Mouse (Mus musculus) natural killer cell, adult 2 months (primary cell): Measurements from ENCODE around the gene Plekhg3.

Experiments
- DNase-seq, 2 experiments: peaks; one replicate each; pipeline ENCODE4 v3.0.0; 2022; ENCODE audit warnings: low spot score in 2 of 2

Gene Plekhg3

DNA sequence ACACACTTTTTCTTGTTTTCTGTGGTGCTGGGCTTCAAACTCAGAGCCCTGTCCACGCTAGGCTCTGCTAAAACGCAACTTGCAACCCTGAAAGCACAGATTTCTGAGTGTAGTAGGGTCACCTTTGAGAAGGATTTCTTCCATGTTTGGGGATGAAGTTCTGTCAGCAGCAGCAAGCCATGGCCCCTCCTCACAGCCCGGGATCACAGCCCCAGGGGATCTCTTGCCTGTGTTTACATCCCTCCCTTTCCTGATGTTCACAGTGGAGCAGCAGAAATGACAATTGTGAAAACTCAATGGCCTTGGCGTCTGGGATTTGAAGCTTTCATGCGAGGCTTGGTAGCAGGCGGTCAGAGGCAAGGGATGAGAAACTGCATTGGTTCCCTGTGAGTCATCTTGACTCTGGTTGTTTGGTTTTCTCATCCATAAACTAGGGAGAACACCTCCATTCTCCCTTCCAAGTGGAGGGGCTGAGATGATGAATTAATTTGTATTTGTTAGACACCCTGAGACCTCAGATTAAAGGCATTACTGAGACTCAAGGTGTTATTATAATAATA lies at the start of gene Plekhg3:
Plekhg3 (plus strand) TSS at position 312 of the 560 bp plus-strand sequence.
- DNase-seq: no peak

DNA sequence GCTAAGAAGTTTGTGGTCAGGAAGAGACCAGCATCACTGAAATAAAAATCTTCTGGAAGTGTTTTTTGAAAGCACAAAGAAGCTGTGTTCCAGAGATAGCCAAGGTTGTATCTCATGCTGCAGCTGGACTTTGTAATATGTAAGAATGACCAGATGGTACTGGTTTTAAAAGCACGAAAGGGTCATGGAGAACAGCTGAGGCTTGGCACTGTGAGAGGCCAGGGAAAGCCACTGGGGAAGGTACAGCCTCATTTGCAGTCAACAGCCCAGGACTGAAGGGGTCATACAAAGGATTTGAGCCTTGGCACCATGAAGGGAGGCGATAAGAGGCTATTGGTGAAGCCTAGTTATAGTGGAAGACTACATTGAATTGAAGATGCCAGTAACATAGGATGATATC lies 48.2 kb upstream of the Plekhg3 start:
- DNase-seq: no peak

DNA sequence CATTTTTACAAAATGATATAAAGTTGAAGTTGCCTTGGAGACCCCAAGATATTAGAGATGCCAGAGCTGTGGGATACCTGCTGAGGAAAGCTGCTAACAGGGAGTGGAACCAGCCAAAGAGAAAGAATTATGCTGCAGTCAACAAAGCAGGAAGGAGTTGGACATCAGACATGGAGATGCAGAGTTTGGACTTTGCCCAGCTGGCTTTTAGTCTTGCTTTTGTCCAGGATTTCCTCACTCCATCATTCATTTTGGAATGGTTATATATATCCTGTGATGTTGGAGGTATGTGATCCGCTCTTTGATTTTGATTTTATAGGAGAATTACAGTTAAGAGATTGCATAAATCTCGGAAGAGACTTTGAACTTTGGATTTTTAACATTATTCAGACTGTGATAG lies 47.7 kb upstream of the Plekhg3 start:
- DNase-seq: no peak

DNA sequence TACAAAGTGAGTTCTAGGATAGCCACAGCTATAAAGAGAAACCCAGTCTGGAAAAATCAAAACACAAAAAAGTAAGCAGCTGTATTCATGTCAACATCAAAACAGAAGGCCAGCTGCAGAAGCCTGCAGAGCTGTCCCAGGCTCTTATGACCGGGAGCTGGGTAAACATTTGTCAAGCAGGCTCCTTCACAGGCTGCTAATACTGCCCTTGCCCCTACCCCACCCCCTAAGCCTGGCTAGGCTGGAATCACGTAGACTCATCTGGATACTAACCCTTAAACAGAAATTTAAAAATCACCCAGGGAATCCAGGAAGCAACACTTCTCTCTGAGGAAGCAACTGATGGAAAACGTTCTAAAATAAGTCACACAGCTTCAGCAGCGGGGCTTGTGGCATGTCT lies 45.8 kb upstream of the Plekhg3 start:
- no peak for DNase-seq

DNA sequence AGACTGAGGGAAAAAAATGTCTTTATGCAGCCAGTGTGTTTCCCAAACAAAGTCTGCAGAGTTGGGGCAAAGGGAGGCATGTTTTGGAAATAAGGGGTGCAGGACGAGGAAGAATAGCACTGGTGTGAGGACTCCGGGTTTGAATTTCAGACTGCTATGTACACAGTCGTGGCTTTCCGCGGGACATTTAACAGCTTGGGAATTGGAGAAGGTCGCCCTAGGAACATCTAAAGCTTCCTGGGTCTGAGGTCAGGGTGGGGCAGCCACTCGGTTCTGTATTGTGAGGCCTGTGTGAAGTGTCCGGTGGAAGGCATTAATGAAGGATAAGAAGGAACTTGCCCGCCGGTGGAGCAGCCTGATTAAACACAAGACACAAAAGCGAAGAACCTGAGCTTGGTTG lies 45.3 kb upstream of the Plekhg3 start:
- DNase-seq: no peak

DNA sequence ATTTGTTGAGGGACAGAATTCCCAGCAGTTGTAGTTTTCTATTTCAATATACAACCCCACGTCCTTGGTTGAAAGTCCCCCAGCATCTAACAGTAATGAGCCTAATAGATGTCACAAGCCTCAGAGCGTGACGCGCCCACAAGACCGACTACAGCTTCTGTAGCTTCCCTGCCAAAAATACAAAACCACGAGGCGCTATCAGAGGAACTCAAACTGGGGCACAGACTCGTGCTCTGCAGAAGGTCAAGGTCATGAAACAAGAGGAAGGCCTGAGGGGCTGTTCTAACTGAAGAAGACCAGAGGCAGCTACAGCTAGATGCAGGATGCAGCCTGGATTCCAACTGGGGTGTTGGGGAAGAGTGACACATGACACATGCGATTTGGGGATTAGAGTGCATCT lies 43.7 kb upstream of the Plekhg3 start:
- no peak for DNase-seq

DNA sequence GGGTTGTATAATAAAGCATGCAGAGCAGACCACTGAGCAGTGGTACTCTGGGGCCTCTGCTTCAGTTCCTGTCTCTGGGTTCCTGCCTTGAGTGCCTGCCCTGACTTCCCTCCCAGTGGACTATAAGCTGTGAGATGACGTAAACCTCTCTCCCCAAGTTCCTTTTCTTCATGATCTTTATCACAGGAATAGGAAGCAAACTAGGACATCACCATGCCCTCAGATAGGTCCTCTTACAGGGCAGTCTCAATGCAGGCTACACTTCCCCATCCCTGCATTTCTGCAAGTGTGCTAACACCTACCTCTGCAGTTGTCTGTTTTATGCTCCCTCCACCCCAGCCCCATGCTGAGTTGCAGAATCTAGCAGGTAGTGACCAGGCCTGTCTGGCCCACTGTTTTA lies 39.9 kb upstream of the Plekhg3 start:
- DNase-seq: no peak

DNA sequence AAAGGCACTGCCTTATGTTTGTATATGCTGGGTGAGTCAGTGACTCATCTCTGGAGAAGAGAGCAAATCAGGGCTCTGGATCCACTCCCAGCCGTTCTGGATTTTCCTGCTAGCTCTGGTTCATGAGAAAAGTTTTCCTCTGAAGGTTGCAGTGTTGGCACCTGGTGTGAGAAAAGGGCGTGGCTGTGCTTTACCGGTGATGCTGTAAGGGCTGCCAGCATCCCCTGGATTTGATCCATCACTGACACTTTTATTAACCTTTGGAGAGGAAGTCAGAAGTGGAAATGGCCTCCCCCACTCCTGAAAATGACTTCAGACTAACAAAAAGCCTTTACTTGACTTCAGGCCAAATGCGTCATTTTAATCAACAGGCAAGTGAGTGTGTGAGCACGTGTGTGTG lies 37.2 kb upstream of the Plekhg3 start:
- no peak for DNase-seq

DNA sequence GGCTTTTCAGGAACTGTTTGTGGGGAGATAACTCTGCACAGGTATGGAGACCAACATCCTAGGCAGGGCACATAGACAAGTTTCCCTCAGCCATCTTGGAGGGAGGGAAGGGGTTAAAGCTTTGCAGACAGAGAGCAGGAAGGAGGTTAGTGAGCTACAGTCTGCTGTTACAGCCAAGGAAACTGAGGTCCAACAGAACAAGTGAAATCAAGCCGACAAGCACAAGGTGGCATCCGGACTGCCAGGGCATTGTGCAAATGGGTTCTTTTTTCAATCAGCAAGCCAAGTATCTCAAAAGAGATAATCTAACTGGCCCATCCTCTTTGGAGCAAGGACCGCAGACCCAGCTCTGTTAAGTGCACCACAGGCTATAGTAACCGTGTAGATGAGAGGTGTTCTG lies 35.3 kb upstream of the Plekhg3 start:
- no peak for DNase-seq

DNA sequence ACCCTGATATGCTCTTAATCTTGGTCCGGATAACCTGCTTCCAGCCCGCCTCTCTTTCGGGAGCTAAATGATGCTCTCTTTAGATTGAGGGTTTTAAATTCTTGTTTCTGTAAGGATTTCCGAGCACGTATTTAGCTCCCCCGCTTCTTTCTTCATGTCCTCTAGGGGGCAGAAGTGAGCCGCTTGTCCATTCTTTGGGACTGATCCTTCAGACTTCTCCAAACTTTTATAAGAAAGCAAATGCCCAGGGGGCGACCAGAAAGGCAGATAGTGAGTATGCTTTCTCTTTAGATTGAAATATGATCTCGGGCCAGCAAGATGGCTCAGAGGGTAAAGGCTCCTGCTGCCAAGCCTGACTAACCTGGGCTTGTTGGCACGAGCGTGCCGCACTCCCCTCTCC lies 34.4 kb upstream of the Plekhg3 start:
- DNase-seq: peak; percentile 19 to 59

DNA sequence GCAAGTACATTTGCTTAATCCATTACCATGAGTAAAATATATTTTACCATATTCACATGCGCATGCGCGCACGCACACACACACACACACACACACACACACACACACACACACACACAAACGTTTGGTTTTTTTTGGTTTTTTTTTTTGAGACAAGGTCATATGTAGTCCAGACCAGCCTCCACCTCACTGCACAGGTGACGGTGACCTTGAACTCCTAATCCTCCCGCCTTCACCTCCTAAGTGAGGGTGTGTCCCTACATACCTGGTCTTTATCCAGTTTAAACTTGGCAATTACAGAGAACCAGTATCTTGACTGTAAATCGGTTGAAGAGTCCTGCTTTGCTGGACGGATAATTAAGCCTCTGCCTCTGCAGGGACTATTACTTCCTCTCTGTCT lies 31.4 kb upstream of the Plekhg3 start:
- DNase-seq: no peak

DNA sequence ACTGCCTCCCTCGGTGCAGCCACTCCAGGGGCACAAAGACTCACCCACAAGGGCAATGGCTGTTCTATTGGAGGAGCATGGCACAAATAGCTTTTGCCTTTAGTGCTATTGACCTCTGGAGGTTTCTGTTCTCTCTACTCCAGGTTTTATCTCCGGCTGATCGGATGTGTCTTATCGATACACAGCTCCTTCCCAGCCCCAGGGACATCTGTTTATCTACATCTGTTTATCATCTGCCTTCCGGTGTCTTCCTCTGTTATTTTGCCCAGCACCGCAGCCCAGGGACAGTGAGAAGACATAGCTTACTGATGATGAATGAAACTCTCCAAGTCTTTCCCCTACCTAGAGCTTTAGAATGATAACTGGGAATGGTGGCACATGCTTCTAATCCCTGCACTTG lies 30.6 kb upstream of the Plekhg3 start:
- DNase-seq: no peak

DNA sequence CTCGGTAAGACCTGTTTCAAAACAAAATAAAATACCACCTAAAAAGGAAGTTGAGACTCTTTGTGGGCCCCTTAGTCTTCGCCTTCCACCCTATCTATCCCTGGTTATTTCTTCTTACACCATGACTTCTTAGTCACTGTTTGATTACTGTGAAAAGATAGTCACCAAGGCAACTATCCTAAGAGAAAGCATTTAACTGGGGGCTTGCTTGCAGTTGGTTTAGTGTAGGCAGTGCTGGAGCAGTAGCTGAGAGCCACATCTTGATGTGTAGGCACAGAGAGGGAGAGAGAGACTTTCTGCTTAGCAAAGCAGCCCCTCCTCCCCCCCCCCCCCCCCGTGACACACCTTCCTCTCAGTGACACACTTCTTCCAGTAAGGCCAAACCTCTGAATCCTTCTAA lies 29.8 kb upstream of the Plekhg3 start:
- no peak for DNase-seq

DNA sequence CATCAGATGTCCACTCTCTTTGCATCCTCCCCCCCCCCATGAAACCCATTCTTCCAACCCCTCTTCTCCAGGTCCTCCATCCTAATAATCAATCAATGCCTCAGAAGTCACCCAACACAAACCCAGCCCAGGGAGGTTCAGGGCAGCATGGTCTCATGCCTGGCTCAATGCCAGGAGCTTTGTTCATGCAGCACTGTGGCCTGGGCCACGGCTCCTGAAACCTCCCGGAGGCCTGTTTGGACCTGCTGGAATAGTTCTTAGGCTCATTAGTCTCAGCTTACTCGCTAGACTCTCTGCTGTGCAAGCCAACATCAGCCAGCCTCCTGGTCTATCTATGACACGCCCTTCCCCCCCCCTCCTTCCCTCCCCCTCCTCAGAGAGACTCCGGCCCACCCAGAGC lies 27.7 kb upstream of the Plekhg3 start:
- DNase-seq: no peak

DNA sequence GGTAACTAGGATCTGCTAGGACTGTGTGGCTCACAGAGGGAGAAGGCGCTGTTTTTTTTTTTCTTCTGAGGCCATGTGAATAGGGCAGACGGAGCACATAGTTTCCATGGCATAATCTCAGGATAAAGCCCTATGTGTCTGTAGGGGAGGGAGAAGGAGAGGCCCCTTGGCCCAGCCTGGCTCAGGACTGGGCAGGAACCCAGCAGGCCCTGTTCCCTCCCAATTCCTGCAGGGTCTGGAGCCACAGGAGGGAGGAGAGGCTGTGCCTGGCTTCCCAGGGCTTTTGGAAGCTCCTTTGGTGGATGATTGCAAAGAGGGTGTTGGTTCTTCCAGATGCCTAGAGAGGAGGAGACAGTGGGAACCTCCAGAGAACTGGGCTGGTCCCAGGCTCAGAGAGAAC lies 24.2 kb upstream of the Plekhg3 start:
- DNase-seq: no peak

DNA sequence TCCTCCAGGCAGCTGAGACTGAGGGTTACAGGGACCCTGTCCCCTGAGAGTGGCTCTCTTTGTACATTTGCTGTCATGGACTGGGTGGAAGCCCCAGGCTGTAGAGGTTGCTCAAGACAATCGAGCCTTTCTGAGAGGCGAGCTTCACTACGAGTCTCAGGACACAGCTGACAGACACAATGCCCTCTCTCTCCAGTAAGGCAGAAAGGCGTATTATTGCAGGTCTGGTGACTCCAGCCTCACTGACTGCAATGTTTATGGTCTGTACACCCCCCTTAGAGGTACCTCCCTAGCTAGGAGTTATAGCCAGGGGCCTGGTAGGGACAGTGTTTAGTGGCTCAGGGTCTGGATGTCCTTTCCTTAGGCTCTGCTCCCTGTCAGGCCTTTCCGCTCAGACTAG lies 22.9 kb upstream of the Plekhg3 start:
- no peak for DNase-seq

DNA sequence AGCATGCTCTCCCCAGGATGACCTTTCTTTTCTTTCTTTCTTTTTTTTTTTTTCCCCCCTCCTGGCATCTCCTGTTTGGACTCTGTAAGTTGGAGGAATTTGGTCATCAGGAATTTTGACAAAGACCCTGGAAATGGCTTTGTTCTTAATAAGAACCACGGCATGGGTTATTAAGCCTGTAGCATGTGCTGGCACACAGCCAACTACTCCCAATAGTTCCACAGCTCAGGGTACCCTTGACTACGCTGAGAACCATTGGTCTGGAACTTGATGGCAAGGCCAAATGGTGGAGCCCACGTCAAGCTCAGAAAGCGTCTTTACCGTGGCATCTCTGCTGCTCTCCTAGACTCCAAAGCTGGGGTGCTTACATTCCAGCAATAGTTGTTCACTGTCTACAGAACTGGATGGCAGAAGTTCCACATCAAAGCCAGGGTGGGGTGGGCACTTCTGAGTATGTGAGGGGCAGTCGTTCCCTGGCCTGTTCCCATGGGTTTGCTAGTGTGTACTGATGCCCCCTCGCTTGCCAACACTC lies 21.7 kb upstream of the Plekhg3 start:
- no peak for DNase-seq

DNA sequence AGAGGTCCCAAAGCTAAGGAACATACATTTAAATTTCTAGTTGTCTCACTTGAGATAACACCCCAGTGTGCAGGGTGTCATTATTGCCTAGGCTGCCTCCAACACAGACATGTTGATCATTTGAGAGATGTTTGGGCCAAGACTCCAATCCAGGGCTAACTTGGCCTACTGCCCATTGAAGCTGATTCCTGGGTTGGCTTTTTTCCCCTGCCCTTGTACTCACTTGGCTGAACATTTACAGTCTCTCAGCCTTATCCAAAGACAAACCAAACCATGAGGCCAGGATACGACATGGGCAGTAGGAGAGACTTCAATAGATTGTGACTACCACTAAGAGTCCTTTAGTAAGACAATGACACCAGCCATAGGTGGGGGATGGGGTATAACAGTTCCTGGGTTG lies 18.0 kb upstream of the Plekhg3 start:
- DNase-seq: no peak

DNA sequence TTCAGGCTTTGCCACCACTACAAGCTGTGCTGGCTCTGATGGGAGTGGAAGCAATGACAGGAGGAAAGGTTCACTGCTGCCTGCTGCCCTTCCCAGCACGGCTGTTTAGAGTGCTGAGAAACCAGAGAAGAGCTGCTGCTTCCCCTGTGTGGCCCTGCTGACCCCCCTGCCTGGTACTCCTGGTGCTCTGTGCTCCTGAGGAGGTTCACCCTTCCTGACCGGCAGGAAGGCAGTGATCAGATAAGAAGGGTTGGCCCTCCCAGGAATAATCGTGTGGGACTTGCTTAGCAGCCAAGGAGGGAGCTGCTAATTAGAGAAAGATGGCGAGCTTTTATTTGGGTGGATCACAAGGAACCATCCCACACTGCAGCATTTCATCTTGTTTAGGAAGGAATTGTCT lies 15.8 kb upstream of the Plekhg3 start:
- DNase-seq: no peak

DNA sequence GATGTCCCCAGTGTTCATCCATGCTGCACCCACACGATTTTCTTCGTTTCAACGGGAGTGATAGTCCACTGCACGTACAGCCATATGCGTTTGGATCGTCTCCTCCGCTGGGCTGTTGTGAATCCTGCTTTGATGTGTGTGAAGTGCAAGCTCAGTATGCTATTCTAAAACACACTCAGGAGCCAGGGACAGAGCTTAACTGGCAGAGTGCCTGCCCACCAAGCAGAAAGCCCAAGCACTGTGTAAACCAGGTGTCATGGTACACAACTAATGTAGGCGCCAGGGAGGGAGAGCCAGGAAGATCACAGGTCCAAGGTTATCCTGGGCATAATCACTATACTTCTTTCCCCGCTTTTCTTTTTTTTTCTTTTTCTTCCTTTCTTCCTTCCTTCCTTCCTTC lies 12.7 kb upstream of the Plekhg3 start:
- DNase-seq: no peak

DNA sequence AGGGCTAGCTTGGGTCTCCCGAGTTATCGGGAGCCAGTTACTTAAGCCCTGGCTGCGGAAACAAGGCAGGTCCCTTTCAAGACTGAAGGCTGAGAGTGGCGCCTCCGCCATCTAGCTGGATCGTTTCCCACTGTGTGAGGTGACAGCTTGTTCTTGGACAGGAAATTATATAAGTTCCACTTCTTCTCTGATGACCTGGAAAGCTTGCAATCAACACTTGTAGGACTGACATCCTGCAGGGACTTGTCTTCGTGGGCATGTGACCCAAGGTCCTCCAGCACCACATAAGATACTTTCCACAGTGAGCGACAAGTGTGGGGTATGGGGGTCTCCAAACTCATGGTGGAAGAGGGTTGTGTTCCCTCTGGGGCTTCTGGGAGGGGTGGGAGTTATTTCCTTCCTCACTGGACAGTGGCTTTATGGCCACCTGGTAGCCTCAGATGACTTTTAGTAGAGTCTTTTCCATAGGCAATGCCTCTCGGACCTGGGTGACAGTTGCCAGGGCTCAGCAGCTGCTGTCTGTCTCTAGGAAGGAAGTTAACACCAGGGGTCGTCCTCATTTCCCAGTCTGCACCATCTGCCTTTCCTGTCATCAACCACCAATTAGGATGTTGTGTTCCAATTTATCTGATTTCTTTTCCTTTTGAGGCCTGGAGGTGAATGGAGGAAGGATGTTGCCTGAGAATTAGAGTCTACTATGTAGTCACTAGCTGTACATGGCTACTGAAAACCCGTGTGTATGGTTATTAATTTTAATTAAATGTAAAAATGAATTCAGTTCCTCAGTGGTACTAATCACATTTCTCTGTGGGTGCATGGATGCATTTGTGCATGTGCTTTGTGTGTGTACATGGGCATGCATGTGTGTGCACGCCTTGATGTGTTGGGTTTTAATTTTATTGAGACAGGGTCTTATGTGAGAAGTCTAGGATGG lies 11.5 kb upstream of the Plekhg3 start:
- no peak for DNase-seq

DNA sequence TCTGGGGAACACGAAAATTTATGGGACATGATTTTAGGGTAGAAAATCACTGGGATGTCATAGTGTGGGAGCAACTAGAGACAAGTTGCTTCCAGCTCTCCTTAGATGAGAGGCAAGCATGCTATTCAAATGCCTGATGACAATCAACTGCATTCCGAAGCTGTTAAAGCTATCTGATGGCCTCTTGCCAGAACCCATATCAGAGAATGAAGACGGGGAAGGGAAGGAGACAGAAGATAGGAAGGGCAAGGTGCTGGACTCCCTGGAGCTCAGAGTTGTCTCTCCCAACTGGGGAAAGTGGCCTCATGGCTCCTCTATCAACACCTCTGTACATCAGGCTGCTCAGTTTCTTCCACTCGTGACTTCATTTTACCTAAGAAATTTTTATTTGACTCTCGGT lies 7.0 kb upstream of the Plekhg3 start:
- DNase-seq: no peak

DNA sequence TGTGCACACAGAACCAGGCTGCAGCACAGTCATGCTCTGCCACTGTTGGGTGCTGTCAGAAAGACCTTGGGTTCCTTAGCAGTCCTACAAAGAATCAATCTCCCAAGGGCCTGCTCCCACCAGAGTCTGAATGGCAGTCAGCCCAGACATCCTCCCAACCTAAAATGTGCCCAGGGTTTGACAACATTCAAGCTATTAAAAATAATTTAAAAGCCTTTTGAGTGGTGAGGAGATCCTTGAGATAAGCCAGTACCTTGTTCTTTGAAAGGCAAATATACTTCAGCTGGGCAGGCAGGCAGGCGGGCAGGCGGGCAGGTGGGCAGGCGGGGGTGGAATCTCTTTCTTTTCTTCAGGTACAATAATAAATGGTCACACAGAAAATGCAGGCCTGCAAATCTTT lies 5.8 kb upstream of the Plekhg3 start:
- DNase-seq: no peak
